Mouse (Mus musculus): ENCODE measurements around the gene Nipsnap1. TPM values are rescaled to one million over a fixed set of nuclear protein-coding genes. Genes with fewer than 3 reads are reported as not detected.

The Nipsnap1 gene
- polyA plus RNA-seq, 1 experiment from 2014 or later: 119 TPM

DNA sequence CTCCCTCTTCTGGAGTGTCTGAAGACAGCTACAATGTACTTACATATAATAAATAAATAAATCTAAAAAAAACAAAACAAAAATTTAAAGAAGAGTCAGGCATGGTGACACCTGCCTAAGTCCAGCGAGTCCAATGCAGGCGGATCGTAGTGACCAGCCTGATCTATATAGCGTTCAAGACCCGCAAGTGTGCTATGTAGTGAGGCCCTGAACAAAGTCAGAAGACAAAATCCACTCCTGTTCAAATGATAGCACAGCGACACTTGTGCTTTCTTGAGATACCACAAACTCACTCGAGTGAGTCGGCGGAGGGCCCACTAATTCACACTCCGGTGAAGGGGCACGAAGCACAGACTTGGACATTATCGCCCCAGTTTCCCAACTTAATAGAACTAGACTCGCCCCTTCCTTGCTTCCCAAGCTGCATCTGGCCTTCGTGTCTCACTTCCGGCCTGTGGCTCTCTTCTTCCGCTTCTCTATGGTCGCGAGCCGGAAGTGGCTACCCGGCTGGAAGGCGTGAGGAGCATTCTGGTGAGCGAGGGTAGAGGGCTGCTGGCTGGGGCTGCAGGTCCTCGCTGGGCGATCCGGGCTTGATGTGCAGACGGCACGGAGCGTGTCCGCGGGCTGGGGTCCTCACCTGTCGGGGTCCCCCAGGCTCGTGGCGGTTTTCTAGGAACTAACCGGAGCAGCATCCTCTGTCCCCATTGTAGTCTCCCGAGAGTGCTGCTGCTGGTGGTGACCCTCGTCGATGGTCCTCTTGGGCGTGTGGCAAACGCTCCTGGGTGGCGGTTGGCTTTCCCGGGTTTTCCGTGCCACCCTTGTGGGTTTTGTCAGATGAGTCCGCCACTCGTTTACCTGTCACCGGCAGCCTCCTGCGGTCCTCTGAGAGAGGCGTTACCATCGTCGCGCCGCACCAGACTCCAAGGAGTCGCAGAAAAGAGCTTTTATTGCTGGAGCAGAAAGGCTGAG, 21.4 kb downstream of the Nipsnap1 start, which contains the start of gene Thoc5:
Gene Thoc5, plus strand, starts transcription at position 473 of the 969 bp plus-strand sequence.
- H3K4me1 ChIP-seq (ENCODE audit: control insufficient read depth, insufficient read depth, low read length): peaks cover 5% of the 10 kb centered on the region
- peak within 1 kb of the TSS; percentile 91 for H3K4me2 ChIP-seq (ENCODE audit: low read depth, low read length)
- H3K9me3 ChIP-seq (ENCODE audit: control insufficient read depth, low read length): no peaks in the 10 kb centered on the region
- peak within 1 kb of the TSS; percentile 94 for H3K4me3 ChIP-seq (ENCODE audit: low read length)
- peak; percentile 95 for ATAC-seq
- no peaks in the 10 kb centered on the region for H3K27me3 ChIP-seq (replicated peaks; ENCODE audit: control insufficient read depth, insufficient read depth, low read length)
- H3K27ac ChIP-seq (ENCODE audit: low read length): peak within 1 kb of the TSS; percentile 74
- peak within 1 kb of the TSS; percentile 87 for H3K9ac ChIP-seq (ENCODE audit: low read depth, low read length)
- H3K36me3 ChIP-seq (ENCODE audit: control insufficient read depth, insufficient read depth, low read length): peaks cover 7% of the 10 kb centered on the region
- 2% methylated on average over 52 of the region's 52 CpGs for WGBS

GRCm38 (mm10) chr11:4900437-4900836, 26.7 kb downstream of the Nipsnap1 start:
- no peak overlapping the region for H3K4me3 ChIP-seq (ENCODE audit: low read length)
- H3K4me2 ChIP-seq (ENCODE audit: low read depth, low read length): no peak overlapping the region
- H3K4me1 ChIP-seq (ENCODE audit: control insufficient read depth, insufficient read depth, low read length): peaks cover 5% of the 10 kb centered on the region
- H3K27ac ChIP-seq (ENCODE audit: low read length): no peak overlapping the region
- no peak for ATAC-seq
- H3K27me3 ChIP-seq (replicated peaks; ENCODE audit: control insufficient read depth, insufficient read depth, low read length): no peaks in the 10 kb centered on the region
- H3K9ac ChIP-seq (ENCODE audit: low read depth, low read length): no peak overlapping the region
- peaks cover 19% of the 10 kb centered on the region for H3K36me3 ChIP-seq (ENCODE audit: control insufficient read depth, insufficient read depth, low read length)
- H3K9me3 ChIP-seq (ENCODE audit: control insufficient read depth, low read length): no peaks in the 10 kb centered on the region
- WGBS: 71% methylated on average over 5 of the region's 5 CpGs

DNA sequence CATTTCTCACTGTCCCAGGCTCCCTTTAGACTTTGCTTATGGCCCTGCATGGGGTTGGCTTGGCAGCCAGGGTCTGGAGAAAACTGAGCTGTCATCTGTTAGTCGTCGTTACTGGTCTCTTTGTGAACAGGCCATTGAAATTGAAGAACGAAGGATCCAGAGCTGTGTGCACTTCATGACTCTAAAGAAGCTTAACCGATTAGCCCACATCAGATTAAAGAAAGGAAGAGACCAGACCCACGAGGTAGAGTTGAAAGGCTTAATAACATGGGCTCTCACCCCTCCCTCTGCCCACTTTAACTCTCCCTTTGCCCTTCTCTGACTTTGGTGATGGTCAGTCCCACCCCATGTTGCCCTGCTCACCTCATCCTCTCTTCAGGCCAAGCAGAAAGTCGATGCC, 28.2 kb downstream of the Nipsnap1 start:
- WGBS: 90% methylated on average over 6 of the region's 6 CpGs
- Histone ChIP-seq H3K4me3 (ENCODE audit: low read length) (no peak overlapping the region), H3K4me2 (ENCODE audit: low read depth, low read length) (no peak overlapping the region), H3K27me3 (replicated peaks; ENCODE audit: control insufficient read depth, insufficient read depth, low read length) (no peaks in the 10 kb centered on the region), H3K36me3 (ENCODE audit: control insufficient read depth, insufficient read depth, low read length) (peaks cover 19% of the 10 kb centered on the region), H3K9me3 (ENCODE audit: control insufficient read depth, low read length) (no peaks in the 10 kb centered on the region), H3K27ac (ENCODE audit: low read length) (no peak overlapping the region), H3K4me1 (ENCODE audit: control insufficient read depth, insufficient read depth, low read length) (no peaks in the 10 kb centered on the region), H3K9ac (ENCODE audit: low read depth, low read length) (no peak overlapping the region)
- no peak for ATAC-seq

DNA sequence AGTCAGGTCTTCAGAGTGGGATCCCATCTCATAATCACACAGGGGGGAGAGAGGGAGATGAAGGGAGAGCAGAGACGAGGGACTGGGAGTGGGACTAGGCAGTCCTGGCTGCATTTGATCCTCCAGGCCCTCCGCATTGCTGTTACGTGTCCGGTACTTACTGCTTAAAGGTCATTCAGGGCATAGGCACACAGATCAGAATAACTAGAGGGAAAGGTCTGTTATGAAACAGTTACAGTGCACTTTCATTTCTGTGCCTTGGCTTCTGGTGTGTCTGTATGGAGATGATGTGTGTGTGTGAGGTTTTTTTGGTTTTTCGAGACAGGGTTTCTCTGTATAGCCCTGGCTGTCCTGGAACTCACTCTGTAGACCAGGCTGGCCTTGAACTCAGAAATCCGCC, 32.5 kb downstream of the Nipsnap1 start:
- Histone ChIP-seq H3K9ac (ENCODE audit: low read depth, low read length) (no peak overlapping the region), H3K27me3 (replicated peaks; ENCODE audit: control insufficient read depth, insufficient read depth, low read length) (no peaks in the 10 kb centered on the region), H3K9me3 (ENCODE audit: control insufficient read depth, low read length) (no peaks in the 10 kb centered on the region), H3K4me1 (ENCODE audit: control insufficient read depth, insufficient read depth, low read length) (no peaks in the 10 kb centered on the region), H3K4me3 (ENCODE audit: low read length) (no peak overlapping the region), H3K4me2 (ENCODE audit: low read depth, low read length) (no peak overlapping the region), H3K36me3 (ENCODE audit: control insufficient read depth, insufficient read depth, low read length) (peaks cover 16% of the 10 kb centered on the region), H3K27ac (ENCODE audit: low read length) (no peak overlapping the region)
- WGBS: 96% methylated on average over 6 of the region's 6 CpGs
- ATAC-seq: no peak

GRCm38 (mm10) chr11:4916068-4916467, 42.3 kb downstream of the Nipsnap1 start:
- H3K27ac ChIP-seq (ENCODE audit: low read length): no peak overlapping the region
- no peak overlapping the region for H3K4me3 ChIP-seq (ENCODE audit: low read length)
- no peak for ATAC-seq
- H3K4me2 ChIP-seq (ENCODE audit: low read depth, low read length): no peak overlapping the region
- H3K27me3 ChIP-seq (replicated peaks; ENCODE audit: control insufficient read depth, insufficient read depth, low read length): no peaks in the 10 kb centered on the region
- H3K36me3 ChIP-seq (ENCODE audit: control insufficient read depth, insufficient read depth, low read length): peaks cover 14% of the 10 kb centered on the region
- WGBS: 50% methylated on average over 1 of the region's 1 CpGs
- no peaks in the 10 kb centered on the region for H3K4me1 ChIP-seq (ENCODE audit: control insufficient read depth, insufficient read depth, low read length)
- no peaks in the 10 kb centered on the region for H3K9me3 ChIP-seq (ENCODE audit: control insufficient read depth, low read length)
- H3K9ac ChIP-seq (ENCODE audit: low read depth, low read length): no peak overlapping the region

DNA sequence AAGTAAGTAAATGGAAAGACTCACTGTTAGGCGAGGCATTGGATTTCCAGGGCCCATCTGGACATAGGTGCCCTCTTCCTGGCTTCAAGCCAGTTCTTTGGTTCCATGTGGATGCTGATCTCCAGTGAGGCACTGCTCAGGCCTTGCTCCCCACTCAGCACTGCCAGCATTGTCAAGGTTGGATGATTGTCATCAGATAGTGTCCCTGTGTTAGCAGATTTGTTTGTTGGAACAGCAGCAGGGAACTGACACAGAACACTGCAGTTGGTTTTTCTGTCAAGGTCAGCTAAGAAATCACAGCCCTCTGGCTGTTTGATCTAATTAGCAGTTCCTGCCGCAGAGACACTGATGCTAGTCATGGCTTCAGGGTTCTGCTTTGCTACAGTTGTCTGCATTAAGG, 47.5 kb downstream of the Nipsnap1 start:
- ATAC-seq: no peak
- H3K4me1 ChIP-seq (ENCODE audit: control insufficient read depth, insufficient read depth, low read length): no peaks in the 10 kb centered on the region
- 81% methylated on average over 2 of the region's 2 CpGs for WGBS
- no peaks in the 10 kb centered on the region for H3K9me3 ChIP-seq (ENCODE audit: control insufficient read depth, low read length)
- H3K4me2 ChIP-seq (ENCODE audit: low read depth, low read length): no peak overlapping the region
- H3K36me3 ChIP-seq (ENCODE audit: control insufficient read depth, insufficient read depth, low read length): peaks cover 15% of the 10 kb centered on the region
- H3K4me3 ChIP-seq (ENCODE audit: low read length): no peak overlapping the region
- no peak overlapping the region for H3K27ac ChIP-seq (ENCODE audit: low read length)
- no peak overlapping the region for H3K9ac ChIP-seq (ENCODE audit: low read depth, low read length)
- no peaks in the 10 kb centered on the region for H3K27me3 ChIP-seq (replicated peaks; ENCODE audit: control insufficient read depth, insufficient read depth, low read length)

DNA sequence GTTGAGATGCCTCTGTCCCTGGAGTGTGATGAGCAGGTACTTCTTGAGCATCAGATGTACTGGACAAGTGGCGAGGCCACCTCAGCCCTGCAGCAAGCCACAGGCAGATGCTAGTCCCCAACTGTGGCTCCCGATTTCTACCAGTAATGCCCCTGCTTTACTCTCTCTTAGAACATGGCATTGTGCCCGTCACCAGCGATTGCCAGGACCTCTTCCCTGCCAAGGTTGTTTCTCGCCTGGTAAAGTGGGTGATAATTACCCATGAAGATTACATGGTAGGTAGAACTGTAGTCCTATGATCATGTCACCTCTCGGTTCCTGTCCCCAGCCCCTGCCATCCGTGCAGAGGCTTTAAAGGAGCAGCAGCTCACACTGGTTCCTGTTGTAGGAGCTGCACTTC, 48.0 kb downstream of the Nipsnap1 start:
- 89% methylated on average over 7 of the region's 7 CpGs for WGBS
- no peaks in the 10 kb centered on the region for H3K27me3 ChIP-seq (replicated peaks; ENCODE audit: control insufficient read depth, insufficient read depth, low read length)
- H3K9me3 ChIP-seq (ENCODE audit: control insufficient read depth, low read length): no peaks in the 10 kb centered on the region
- H3K27ac ChIP-seq (ENCODE audit: low read length): no peak overlapping the region
- ATAC-seq: no peak
- H3K4me2 ChIP-seq (ENCODE audit: low read depth, low read length): no peak overlapping the region
- H3K4me1 ChIP-seq (ENCODE audit: control insufficient read depth, insufficient read depth, low read length): no peaks in the 10 kb centered on the region
- no peak overlapping the region for H3K4me3 ChIP-seq (ENCODE audit: low read length)
- H3K9ac ChIP-seq (ENCODE audit: low read depth, low read length): no peak overlapping the region
- H3K36me3 ChIP-seq (ENCODE audit: control insufficient read depth, insufficient read depth, low read length): peaks cover 17% of the 10 kb centered on the region

GRCm38 (mm10) chr11:4927224-4927623, 53.5 kb downstream of the Nipsnap1 start:
- H3K4me1 ChIP-seq (ENCODE audit: control insufficient read depth, insufficient read depth, low read length): peaks cover 10% of the 10 kb centered on the region
- H3K4me2 ChIP-seq (ENCODE audit: low read depth, low read length): no peak overlapping the region
- WGBS: 86% methylated on average over 3 of the region's 3 CpGs
- peaks cover 3% of the 10 kb centered on the region; the same call in 1 of the 2 replicates for H3K36me3 ChIP-seq (ENCODE audit: control insufficient read depth, insufficient read depth, low read length)
- H3K9ac ChIP-seq (ENCODE audit: low read depth, low read length): no peak overlapping the region
- ATAC-seq: no peak
- no peak overlapping the region for H3K27ac ChIP-seq (ENCODE audit: low read length)
- no peaks in the 10 kb centered on the region for H3K27me3 ChIP-seq (replicated peaks; ENCODE audit: control insufficient read depth, insufficient read depth, low read length)
- H3K9me3 ChIP-seq (ENCODE audit: control insufficient read depth, low read length): no peaks in the 10 kb centered on the region
- H3K4me3 ChIP-seq (ENCODE audit: low read length): no peak overlapping the region

DNA sequence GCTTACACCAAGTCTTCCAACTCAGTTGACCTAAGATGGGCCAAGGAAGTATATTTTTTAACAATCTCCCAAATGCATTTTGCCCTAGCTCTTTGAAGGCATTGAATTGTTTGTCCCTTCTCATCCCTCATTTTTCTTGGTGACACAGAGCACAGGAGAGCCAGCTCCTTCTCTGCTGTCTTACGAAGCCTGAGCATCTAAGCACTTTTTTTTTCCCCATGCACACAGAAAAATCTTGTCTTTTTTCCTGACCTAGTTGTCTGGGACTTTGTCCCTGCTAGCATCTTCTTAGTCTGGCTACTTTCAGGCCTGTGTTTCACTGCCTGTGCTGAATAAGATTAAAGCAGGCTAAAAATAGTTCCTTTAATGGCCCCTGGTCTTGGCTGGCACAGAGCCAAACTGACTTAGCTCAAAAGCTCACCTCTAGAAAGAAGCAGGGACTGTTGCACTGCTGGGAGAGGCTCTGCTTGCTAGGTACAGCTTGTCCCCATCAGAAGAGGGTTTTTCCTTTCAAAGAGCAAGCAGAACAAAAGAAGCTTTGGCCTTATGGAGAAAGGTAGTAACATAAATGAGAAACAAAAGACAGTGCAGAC, 57.4 kb downstream of the Nipsnap1 start:
- Histone ChIP-seq H3K9ac (ENCODE audit: low read depth, low read length) (no peak overlapping the region; the same call in 1 of the 2 replicates), H3K9me3 (ENCODE audit: control insufficient read depth, low read length) (no peaks in the 10 kb centered on the region), H3K27ac (ENCODE audit: low read length) (0 out of 2 replicates have a peak overlapping the region, but pooled peaks have one; percentile 22), H3K36me3 (ENCODE audit: control insufficient read depth, insufficient read depth, low read length) (peaks cover 3% of the 10 kb centered on the region; the same call in 1 of the 2 replicates), H3K27me3 (replicated peaks; ENCODE audit: control insufficient read depth, insufficient read depth, low read length) (no peaks in the 10 kb centered on the region), H3K4me1 (ENCODE audit: control insufficient read depth, insufficient read depth, low read length) (peaks cover 10% of the 10 kb centered on the region), H3K4me2 (ENCODE audit: low read depth, low read length) (peak overlapping the region; percentile 6; the same call in 1 of the 2 replicates), H3K4me3 (ENCODE audit: low read length) (no peak overlapping the region)
- WGBS: 40% methylated on average over 1 of the region's 1 CpGs
- ATAC-seq: peak; percentile 62
